Mouse (Mus musculus): ENCODE measurements around the gene Cd79a. TPM values are rescaled to one million over a fixed set of nuclear protein-coding genes. Genes with fewer than 3 reads are reported as not detected.
A peak's percentile ranks its signal among the peaks of the same experiment; 100 is the strongest.

Cd79a gene
- total RNA-seq, 2 experiments from 2014 or later, result not detected

DNA sequence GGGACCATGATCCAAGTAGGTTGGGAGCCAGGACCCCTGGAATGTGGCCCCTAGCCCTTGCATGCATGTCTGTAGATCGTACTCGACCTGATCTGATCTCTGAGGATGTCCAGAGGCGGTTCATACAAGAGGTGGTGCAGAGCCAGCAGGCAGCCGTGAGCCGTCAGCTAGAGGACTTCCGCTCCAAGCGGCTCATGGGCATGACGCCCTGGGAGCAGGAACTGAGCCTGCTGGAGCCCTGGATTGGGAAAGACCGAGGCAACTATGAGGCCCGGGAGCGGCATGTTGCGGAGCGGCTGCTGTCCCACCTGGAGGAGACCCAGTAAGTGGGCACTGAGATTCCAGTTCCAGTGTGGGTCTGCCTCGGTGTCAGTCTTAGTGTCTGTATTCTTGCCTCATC is 15.3 kb downstream of the Cd79a start:
- no peak for DNase-seq (ENCODE audit: low spot score in 2 of 2)

DNA sequence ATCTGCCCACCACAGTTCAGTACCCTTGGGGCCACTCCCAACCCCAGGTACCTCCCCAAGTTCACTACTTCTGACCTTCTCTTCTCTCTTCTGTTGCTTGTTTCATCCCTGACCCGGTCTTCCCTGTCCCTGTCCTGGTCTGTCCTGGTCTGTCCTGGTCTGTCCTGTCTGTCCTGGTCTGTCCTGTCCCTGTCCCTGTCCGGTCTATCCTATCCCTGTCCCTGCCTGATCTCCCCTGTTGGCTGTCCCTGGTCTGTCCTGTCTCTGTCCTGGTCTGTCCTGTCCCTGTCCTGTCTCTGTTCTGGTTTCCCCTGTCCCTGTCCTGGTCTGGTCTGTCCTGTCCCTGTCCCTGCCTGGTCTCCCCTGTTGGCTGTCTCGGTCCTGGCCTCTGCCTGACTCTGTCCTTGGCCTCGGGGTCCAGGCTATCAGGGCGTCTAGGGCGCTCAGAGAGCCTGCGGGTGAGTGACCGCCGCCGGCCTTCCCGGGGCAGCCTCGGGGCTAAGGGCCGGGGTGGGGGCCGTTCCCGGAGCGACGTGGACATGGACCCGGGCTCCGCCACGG is 21.7 kb downstream of the Cd79a start:
- DNase-seq (ENCODE audit: low spot score in 2 of 2), result no peak

DNA sequence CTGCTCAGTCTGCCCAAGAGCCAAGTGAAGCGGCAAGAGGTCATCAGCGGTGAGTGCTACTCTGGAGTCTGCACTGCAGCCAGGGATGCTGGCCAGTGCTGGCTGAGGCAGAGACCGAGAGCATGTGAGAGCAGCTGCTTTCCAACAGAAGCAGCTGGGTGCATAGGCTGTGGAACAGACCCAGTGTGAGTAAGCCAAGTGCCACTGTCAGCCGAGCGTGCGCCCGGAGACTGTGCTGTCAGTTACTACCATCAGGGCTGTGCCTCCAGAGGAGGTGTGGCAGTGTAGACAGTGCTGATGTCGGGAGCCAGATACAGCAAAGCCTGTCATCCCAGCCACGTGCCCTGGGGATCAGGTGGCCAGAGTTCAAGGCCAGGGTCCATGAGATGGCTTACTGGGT is 22.5 kb downstream of the Cd79a start:
- peak; percentile 58 to 64 for DNase-seq (ENCODE audit: low spot score in 2 of 2)

DNA sequence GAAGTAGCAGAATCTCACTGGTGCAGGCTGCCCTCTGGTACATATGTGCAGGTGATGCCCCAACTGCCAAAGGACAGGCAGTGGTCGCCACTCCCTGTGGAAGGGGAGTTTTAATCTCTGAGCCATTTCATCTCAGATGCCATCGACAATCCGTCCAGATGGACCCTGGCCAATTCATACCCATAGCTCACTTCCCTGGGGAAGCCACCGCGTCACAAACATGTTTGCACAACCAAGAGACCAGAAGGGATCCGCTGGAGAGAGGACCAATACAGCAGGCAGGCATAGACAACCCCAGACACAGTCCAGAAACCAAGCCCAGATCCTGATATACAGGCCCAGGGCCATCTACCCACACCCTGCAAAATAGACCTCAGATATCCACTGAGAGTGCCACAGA is 33.3 kb downstream of the Cd79a start:
- DNase-seq (ENCODE audit: low spot score in 2 of 2), result no peak

DNA sequence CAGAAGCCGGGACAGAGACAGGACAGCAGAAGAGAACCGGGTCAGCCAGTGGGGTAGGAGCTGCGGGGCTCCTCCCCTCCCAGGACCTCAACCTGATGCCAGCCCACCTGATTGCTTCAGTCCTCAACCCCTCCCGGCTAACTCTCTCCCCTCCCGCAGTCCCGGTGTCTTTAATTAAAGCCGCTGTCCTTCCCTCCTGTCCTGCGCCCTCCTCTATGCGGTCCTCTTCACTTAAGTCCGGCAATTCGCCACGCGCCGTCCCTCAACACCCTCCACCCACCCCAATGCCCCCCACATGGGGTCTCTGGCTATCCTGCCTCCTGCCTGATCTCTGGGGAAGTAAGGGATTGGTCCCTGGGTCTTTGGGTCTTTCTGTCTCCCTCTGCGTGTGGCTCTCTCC is 34.5 kb downstream of the Cd79a start:
- no peak for DNase-seq (ENCODE audit: low spot score in 2 of 2)

DNA sequence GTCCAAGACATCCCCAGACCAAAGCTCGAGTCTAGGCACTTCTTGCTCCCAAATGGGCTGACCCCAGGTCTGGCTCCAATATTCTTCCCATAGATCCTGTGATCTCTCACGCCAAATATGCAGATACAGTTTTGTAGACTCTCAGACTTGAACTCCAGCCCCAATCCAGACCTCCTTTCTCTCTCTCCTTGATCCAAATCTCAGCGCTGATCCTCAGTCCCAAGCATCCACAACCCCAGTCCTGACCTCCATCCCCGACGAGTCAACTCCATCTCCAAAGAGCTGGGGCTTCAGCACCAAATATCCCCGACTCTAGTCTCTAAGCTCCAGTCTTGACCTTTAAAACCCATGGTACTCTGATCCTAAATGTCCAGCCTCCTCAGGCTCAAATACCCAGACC is 46.5 kb downstream of the Cd79a start:
- DNase-seq (ENCODE audit: low spot score in 2 of 2), result no peak

DNA sequence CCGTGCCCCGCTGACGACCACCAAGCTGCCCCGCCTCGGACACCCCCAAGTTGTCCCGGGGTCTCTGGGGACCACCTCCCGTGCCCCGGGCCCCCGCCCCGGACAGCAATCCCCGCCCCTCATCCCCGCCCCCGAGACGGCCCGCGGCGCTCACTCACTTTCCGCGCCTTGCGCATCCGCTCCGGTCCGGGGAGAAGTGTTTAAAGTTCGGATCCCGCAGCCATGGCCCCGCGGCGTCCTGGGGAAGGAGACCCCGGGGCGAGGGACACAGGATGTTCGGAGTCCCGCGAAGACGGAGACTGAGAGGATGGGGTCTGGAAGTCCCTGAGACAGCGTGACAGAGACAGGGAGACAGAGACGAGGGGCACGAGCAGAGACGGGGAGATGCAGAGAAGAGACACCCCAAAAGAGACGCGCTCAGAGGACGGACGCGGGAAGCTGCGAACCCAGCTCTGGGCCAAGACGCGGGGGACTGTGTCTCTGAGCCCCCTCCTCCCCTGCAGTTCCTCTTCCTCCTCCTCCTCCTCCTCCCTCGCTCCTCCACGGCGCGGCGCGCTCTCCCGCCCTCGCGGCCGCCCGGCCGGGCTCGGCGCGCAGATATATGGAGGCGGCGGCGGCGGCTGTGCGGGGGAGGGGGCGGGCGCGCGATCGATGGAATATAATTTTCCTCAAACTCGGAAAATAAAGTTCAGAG is 47.2 kb downstream of the Cd79a start, which contains the start of gene Gm4881:
Gene Gm4881 (minus strand): TSS at position 238 of the 694 bp plus-strand sequence.
- DNase-seq (ENCODE audit: low spot score in 2 of 2), result no peak

DNA sequence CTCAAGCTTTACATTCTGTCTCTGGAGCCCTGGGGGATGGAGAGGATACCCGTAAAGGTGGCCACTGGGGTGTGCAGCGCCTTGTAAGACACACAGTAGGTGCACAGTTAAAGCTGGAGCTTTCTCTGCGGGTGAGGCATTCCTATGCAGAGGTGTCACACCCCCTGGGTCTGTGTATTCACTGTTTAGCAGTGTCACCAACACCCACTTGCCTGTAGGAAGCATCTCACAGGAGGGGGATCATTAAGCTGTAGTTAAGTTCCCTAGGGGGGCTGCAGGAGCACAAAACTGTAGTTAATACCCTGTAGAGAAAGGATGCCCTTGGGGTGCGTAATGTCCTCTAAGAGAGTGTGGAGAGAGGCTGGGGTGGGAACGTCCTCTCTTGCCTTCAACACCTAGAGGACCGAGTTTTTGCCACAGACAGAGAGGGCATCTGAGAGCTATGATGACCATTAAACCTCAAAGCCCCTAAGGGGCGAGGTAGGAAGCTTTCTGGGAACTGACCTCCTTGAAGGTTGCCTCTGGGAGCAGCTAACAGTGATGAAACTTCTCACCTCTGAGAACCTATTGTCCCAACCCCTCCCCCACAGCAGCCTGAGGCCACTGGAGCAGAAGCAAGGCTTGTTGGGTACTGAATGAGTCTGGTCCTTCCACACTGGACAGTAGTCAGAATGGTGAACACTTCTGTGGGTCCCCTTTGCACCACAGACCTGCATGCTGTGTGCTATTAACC is 50.3 kb downstream of the Cd79a start:
- DNase-seq (ENCODE audit: low spot score in 2 of 2), result no peak

DNA sequence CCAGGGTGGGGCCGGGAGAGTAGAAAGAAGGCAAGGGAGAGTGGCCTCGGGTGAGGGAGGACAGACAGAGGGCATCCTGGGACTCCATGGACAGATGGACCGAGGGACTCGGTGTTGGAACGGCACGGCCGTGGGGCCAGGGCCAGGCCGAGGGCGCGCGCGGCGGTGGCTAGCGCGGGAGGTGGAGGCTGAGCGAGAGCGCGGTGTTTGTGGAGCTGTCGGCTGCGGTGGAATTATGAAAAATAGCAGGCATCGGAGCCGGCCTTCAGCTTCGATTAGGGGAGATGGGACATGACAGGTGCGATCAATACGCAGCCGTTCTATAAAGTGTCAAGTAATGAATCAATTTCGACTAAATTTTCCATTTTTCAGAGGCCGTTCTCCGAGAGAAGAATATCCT is 51.6 kb downstream of the Cd79a start:
- no peak for DNase-seq (ENCODE audit: low spot score in 2 of 2)

DNA sequence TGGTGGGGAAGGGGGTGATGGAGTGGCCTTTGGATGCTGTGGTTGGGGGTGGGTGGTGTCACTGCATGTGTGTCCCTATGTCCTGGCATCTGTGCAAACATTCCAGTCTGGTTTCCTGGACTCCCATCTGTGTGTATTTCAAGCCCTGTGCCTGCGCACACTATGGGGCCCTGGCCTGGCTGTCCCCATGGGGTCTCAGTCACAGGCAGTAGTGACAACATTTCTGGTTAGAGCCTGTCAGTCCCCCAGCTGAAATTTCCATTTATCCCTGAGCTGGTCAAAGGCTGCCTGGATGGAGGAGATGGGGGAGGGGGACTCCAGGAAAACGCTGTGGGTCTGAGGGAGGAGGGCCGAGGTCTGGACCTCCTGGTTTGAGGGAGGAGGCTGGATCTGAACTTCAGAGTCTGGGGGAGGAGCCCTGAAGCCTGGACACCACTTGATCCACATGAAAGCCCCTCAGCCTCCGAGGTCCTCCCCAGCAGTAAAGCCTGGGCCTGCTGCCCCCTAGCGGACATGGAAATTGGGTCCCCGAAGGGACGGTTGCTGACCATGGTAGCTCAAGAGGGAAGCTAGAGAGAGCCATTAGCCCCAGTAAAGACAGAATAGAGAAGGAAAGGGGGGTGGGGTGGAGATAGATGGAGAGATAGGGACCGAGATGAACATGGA is 52.9 kb downstream of the Cd79a start:
- DNase-seq (ENCODE audit: low spot score in 2 of 2), result peak; percentile 83 to 84

Other genes with a start within 250 kb of the Cd79a start
- gene Tex101, start 220.7 kb upstream of the Cd79a start, total RNA-seq (2021), result not detected
- gene BC049730, start 188.1 kb upstream of the Cd79a start, total RNA-seq (2021), result not detected
- not detected for gene Gm4763, start 170.5 kb upstream of the Cd79a start, total RNA-seq (2021)
- gene Cd177, start 137.1 kb upstream of the Cd79a start, total RNA-seq (2021), result not detected
- not detected for gene Ceacam10, start 120.2 kb upstream of the Cd79a start, total RNA-seq (2021)
- gene Gm9844, start 35.2 kb upstream of the Cd79a start, total RNA-seq (2021), result 1 to 10 TPM; 1.8 to 7.7 TPM
- not detected for gene Lypd4, start 27.4 kb upstream of the Cd79a start, total RNA-seq (2021)
- under 1 TPM in 1 of 2 experiments, not detected in 1; 0.27 TPM for gene Dmrtc2, start 27.3 kb upstream of the Cd79a start, total RNA-seq (2021)
- 100 to 1,000 TPM; 563 to 573 TPM for gene Rps19, start 13.0 kb upstream of the Cd79a start, total RNA-seq (2021)
- 10 to 100 TPM; 83.0 to 97.9 TPM for gene Arhgef1, start 5.5 kb downstream of the Cd79a start, total RNA-seq (2021)
- gene Gm4881, start 47.1 kb downstream of the Cd79a start, total RNA-seq (2021), result not detected
- 100 to 1,000 TPM; 247 to 271 TPM for gene Rabac1, start 75.4 kb downstream of the Cd79a start, total RNA-seq (2021)
- 1,000 to 10,000 TPM; 1,908 to 2,310 TPM for gene Atp1a3, start 108.6 kb downstream of the Cd79a start, total RNA-seq (2021)
- gene Grik5, start 175.0 kb downstream of the Cd79a start, total RNA-seq (2021), result 100 to 1,000 TPM; 236 to 252 TPM
- gene Zfp574, start 175.2 kb downstream of the Cd79a start, total RNA-seq (2021), result 10 to 100 TPM; 21.4 to 23.2 TPM

All from layer of hippocampus, postnatal 10 days (tissue).